Mouse (Mus musculus): ENCODE data around the gene Acox3.

The Acox3 gene

DNA sequence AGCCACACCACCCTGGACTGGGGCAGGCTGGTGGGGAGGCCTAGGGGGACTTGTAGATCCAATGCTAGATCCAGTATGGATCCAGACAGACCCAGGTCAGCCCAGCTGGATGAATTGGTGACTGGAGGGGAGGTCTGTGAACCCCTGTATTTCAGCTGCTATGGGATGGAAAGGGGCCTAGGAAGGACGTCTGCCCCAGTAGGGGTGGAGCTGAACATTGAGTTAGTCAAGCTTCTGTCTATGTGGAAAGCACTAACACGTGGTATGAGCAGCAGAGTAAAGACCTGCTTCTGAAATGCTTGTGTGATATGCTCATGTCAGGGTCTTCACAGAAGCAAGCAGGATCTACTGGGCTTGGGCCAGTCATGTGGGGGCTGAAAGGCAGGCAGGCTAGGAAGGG, 65.4 kb downstream of the Acox3 start:
- no peak for DNase-seq (ENCODE audit: low read depth, low spot score)

DNA sequence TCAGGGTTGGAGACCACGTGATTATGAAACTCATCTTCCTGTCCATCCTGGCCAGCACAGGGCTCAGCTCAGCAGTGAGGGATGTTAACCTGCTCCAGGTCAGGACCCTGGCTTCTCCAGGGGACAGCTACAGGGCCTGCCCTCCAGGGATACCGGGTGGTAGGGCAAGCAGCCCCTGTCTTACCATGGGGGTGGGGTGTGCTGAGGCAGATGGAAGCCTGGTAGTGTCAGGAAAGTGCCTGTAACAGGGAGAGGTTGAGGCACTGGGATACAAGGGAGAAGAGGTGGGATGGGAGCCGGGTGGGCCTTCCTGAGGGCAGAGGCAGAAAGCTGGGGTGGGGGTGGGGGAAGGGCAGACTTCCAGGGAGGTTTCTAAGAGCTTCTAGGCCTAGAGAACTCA, 69.5 kb downstream of the Acox3 start:
- DNase-seq (ENCODE audit: low read depth, low spot score), result no peak

- DNase-seq (ENCODE audit: low read depth, low spot score), result no peak
Measured at GRCm38 (mm10) chr5:35652872-35653271, 70.0 kb downstream of the Acox3 start.

GRCm38 (mm10) chr5:35653743-35654395, 71.0 kb downstream of the Acox3 start:
- peak; percentile 53 for DNase-seq (ENCODE audit: low read depth, low spot score)

- DNase-seq (ENCODE audit: low read depth, low spot score), result no peak
Measured at GRCm38 (mm10) chr5:35655753-35656485, 73.1 kb downstream of the Acox3 start.

DNA sequence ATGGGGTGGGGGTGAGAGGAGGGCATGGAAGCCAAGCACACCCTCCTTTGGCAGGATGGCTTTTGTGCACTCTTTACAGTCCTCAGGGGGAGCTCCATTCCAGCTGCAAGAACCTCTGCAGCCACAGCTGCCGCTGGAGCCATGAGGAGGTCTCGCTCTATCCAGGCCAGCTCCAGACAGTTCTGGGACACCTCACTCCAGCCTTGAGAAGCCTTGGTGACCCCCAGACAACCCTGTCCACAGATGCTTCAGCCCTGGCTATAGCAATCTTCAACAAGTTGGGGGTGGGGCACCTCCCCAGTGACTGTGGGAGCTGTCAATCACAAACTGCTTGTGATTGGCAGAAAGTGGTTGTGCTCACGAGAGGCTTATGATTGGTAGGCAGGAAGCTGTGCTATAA, 76.7 kb downstream of the Acox3 start:
- DNase-seq (ENCODE audit: low read depth, low spot score), result no peak

- no peak for DNase-seq (ENCODE audit: low read depth, low spot score)
Measured at GRCm38 (mm10) chr5:35661210-35661609, 78.4 kb downstream of the Acox3 start.

DNA sequence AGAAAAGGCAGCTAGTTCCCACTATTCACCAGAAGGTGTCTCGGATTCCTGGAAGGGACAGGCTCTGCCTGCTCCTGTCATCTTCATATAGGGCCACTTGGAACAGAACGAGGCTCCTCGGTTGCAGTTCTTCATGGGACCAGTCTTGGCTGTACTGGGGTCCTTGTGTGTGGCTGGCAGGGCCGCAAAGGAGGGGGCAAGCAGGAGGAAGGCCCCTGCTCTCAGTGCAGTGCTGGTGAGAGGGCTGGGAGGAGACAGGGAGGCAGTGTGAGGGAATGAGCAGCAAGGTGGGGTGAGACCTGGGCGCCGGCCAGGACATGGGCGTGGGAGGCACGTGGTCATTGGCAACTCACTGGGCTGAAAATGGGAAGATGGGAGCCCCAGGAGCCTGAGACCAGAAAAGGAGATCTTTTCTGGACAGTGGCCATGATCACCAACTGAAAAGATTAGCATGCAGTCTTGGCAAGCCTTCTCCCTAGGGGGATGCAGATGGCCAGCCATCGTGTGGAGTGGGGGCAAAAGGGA, 79.2 kb downstream of the Acox3 start:
- no peak for DNase-seq (ENCODE audit: low read depth, low spot score)
